Mouse (Mus musculus): ENCODE data around the gene Npm3.

DNA sequence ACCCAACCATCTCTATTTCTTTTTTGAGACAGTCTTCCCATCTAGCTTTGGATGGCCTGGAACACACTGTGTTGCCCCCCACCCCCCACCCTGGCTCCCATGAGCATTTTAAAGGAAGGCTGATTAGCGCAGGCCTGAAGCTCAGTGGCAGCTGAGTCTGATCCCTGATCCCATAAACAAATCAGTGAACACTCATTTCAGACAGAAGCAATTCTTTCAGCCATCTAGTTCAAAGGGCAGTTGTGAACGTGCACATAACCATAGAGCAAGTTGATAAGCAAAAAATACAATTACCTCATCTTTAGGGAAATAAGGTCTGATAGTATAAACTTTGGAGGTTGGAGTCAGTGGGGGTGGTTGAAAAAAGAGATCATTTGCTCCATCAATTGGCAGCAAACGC is 11.4 kb upstream of the Npm3 start:
- TF ChIP-seq CTCF (IDR thresholded peaks at IDR 0.05; ENCODE audit: control insufficient read depth, insufficient read depth, low read length) (no peak), POLR2A (IDR thresholded peaks at IDR 0.05; ENCODE audit: borderline replicate concordance, control insufficient read depth, low read depth, low read length) (no peak)
